Mouse (Mus musculus) Patski (cell line): ENCODE measurements around the gene Lbx2. TPM values are rescaled to one million over a fixed set of nuclear protein-coding genes. Genes with fewer than 3 reads are reported as not detected.
A peak's percentile ranks its signal among the peaks of the same experiment; 100 is the strongest.

Experiments used
- ATAC-seq: fragments of 100-300 bp; one replicate; pipeline ENCODE4 v1.8.0; 2021
- CTCF ChIA-PET: fragments of 350-600 bp; sonication (Branson Sonifier 250); formaldehyde crosslinking; loops from one replicate; lab custom pipeline; 2022; ENCODE audit warnings: inconsistent platforms; lab: Charles Lee
- POLR2A ChIA-PET: fragments of 350-600 bp; sonication (Branson Sonifier 250); formaldehyde crosslinking; loops from one replicate; lab custom pipeline; 2022; ENCODE audit warnings: antibody characterized with exemption, inconsistent platforms; lab: Charles Lee
- DNase-seq: peaks from one replicate; pipeline ENCODE4 v3.0.0-alpha.2; 2011; ENCODE audit warnings: low read depth, low spot score
- H3K27me3 ChIP-seq: fragments of 371-371 bp; one replicate; pipeline ENCODE4 v1.5.1; 2021
- CTCF ChIP-seq: fragments of 100-300 bp; IDR thresholded peaks from one replicate; pipeline ENCODE4 v1.5.1; 2021
- in situ Hi-C: fragments of 300-500 bp; cut with MboI; formaldehyde crosslinking; loops from 3 replicates; pipeline ENCODE4 v1.11.1; 2018; ENCODE audit warnings: low pct_unique_long_range_greater_than_20kb, mixed read lengths
- polyA plus RNA-seq: library from polyadenylated mRNA; unstranded; gene quantifications from one replicate; pipeline ENCODE4 v1.2.3, GENCODE M21; 2021

Lbx2 gene
- polyA plus RNA-seq, 1 experiment from 2014 or later: 0.51 TPM

- no peaks in the 10 kb centered on the region for H3K27me3 ChIP-seq
- ChIA-PET POLR2A (interaction anchor here (0.5 to 2.0 kb wide), 7 partner anchors 11 to 23 kb away, joined by 4 to 11 read pairs (median 6); partner anchors contain the start of gene Wbp1), CTCF (interaction anchor here (1.3 to 1.4 kb wide), 2 partner anchors 14 to 21 kb away, joined by 3 read pairs; no protein-coding TSS in a partner anchor)
- ATAC-seq (peak; percentile 66), DNase-seq (no peak)
- in situ Hi-C loops: no loop called here
- TF ChIP-seq CTCF: no peak
Measured at GRCm38 (mm10) chr6:83137576-83137950, 51.4 kb downstream of the Lbx2 start.

Other genes starting within 250 kb of the Lbx2 start
- 2.1 TPM for gene Sema4f, start 146.6 kb upstream of the Lbx2 start, polyA plus RNA-seq
- gene M1ap, start 139.5 kb upstream of the Lbx2 start, polyA plus RNA-seq: not detected
- gene Dok1, start 52.9 kb upstream of the Lbx2 start, polyA plus RNA-seq: 17.9 TPM
- gene Loxl3, start 52.2 kb upstream of the Lbx2 start, polyA plus RNA-seq: 2.5 TPM
- 160 TPM for gene Aup1, start 31.8 kb upstream of the Lbx2 start, polyA plus RNA-seq
- gene Htra2, start 31.1 kb upstream of the Lbx2 start, polyA plus RNA-seq: 63.1 TPM
- 0.51 TPM for gene Dqx1, start 28.5 kb upstream of the Lbx2 start, polyA plus RNA-seq
- gene Tlx2, start 16.1 kb upstream of the Lbx2 start, polyA plus RNA-seq: 0.24 TPM
- gene Pcgf1, start 8.5 kb upstream of the Lbx2 start, polyA plus RNA-seq: 19.7 TPM
- gene Ccdc142, start 15.2 kb downstream of the Lbx2 start, polyA plus RNA-seq: 3.5 TPM
- gene Gm42688, start 15.2 kb downstream of the Lbx2 start, polyA plus RNA-seq: 3.7 TPM
- gene Mrpl53, start 22.7 kb downstream of the Lbx2 start, polyA plus RNA-seq: 93.4 TPM
- gene Mogs, start 29.1 kb downstream of the Lbx2 start, polyA plus RNA-seq: 34.6 TPM
- 95.1 TPM for gene Wbp1, start 35.2 kb downstream of the Lbx2 start, polyA plus RNA-seq
- 46.4 TPM for gene Ino80b, start 39.1 kb downstream of the Lbx2 start, polyA plus RNA-seq
- gene Rtkn, start 49.1 kb downstream of the Lbx2 start, polyA plus RNA-seq: 16.3 TPM
- gene Wdr54, start 70.0 kb downstream of the Lbx2 start, polyA plus RNA-seq: 18.9 TPM
- gene 1700003E16Rik, start 70.0 kb downstream of the Lbx2 start, polyA plus RNA-seq: 5.9 TPM
- 121 TPM for gene Dctn1, start 79.6 kb downstream of the Lbx2 start, polyA plus RNA-seq
- gene Slc4a5, start 133.5 kb downstream of the Lbx2 start, polyA plus RNA-seq: 0.04 TPM
- 117 TPM for gene Mthfd2, start 239.5 kb downstream of the Lbx2 start, polyA plus RNA-seq
- 90.6 TPM for gene Mob1a, start 239.6 kb downstream of the Lbx2 start, polyA plus RNA-seq